In the genomic region with DNA sequence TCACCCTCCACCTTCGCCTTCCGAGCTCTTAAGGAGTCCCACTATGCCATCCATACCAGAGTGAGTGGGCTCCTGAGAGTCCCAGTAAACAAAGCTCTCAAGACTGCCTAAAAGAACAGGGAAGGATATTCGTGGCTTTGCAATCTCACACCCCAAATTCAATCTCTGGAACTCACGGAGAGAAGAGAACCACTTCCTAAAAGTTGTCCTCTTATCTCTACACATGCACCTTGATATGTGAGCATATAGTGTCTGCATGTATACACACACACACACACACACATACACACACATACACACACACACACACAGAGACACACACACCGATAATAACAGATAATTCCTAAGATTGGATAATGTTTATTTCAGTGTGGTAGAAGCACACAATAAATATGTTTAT, we compare ENCODE assay signal across 39 mouse cellular contexts. TPM values are rescaled to one million over a fixed set of nuclear protein-coding genes. Genes with fewer than 3 reads are reported as not detected.
"Had no signal": no experiment of that assay in that cellular context is flagged by ENCODE, and none has a peak within 500 bp of the region (broad histone marks: within the 10 kb centered on the region; RNA-seq: fewer than 3 reads in every experiment).

No protein-coding gene starts in this region.

- H3K9me3 ChIP-seq: heart, embryonic 10.5 days; heart, embryonic 13.5 days; heart, embryonic 15.5 days; hindbrain, embryonic 13.5 days; hindbrain, embryonic 15.5 days; limb, embryonic 13.5 days; limb, embryonic 15.5 days; liver, embryonic 12.5 days had no signal

- H3K36me3 ChIP-seq: heart, embryonic 10.5 days; heart, embryonic 13.5 days; heart, embryonic 15.5 days; hindbrain, embryonic 13.5 days; hindbrain, embryonic 15.5 days; limb, embryonic 13.5 days; limb, embryonic 15.5 days; liver, embryonic 12.5 days had no signal

- ATAC-seq: hindbrain, postnatal 0 days; intestine, embryonic 16.5 days; liver, embryonic 12.5 days had no signal

- H3K27me3 ChIP-seq: heart, embryonic 13.5 days; heart, embryonic 15.5 days; hindbrain, embryonic 13.5 days; hindbrain, embryonic 15.5 days; limb, embryonic 13.5 days; limb, embryonic 15.5 days; liver, embryonic 12.5 days had no signal

- DNase-seq: gastrocnemius, adult 2 months; gastrocnemius, postnatal 10 days; gastrocnemius, postnatal 25 days; heart, adult 18-20 months; heart, postnatal 14 days; heart, postnatal 36 days; kidney, adult 11 months; kidney, adult 8-10 months; kidney, postnatal 10 days; kidney, postnatal 25 days; kidney, postnatal 4 days; left cerebral cortex, postnatal 4 days had no signal

- H3K4me3 ChIP-seq: gastrocnemius, adult 2 months; heart, embryonic 10.5 days; heart, embryonic 13.5 days; heart, embryonic 15.5 days; hindbrain, embryonic 13.5 days; hindbrain, embryonic 15.5 days; layer of hippocampus, adult 2 months; limb, embryonic 13.5 days; limb, embryonic 15.5 days; liver, embryonic 12.5 days had no signal

- H3K4me1 ChIP-seq: heart, embryonic 15.5 days; hindbrain, embryonic 13.5 days; hindbrain, embryonic 15.5 days; limb, embryonic 13.5 days; limb, embryonic 15.5 days had no signal

RNA-seq across cellular contexts. Expression of a gene that starts 3.7 kb away (rescaled TPM):
- total RNA-seq: gastrocnemius, adult 2 months; gastrocnemius, postnatal 10 days; gastrocnemius, postnatal 25 days; gastrocnemius, postnatal 4 days; granulocyte monocyte progenitor cell, adult 5-6 weeks; heart, adult 18-20 months; heart, adult 8-10 months; heart, postnatal 14 days; heart, postnatal 36 days; hematopoietic stem cell, adult 5-6 weeks; hindbrain, postnatal 0 days; layer of hippocampus, adult 2 months; layer of hippocampus, postnatal 10 days; layer of hippocampus, postnatal 25 days; left cerebral cortex, adult 8-10 months; left cerebral cortex, postnatal 10 days; left cerebral cortex, postnatal 25 days; left cerebral cortex, postnatal 4 days; liver, adult 2 months had no signal
- polyA plus RNA-seq: heart, embryonic 10.5 days; heart, embryonic 13.5 days; heart, embryonic 15.5 days; heart, postnatal 0 days; hindbrain, embryonic 11.5 days; hindbrain, embryonic 13.5 days; hindbrain, embryonic 15.5 days; hindbrain, postnatal 0 days; intestine, embryonic 14.5 days; intestine, embryonic 16.5 days; kidney, embryonic 14.5 days; kidney, embryonic 16.5 days; limb, embryonic 11.5 days; limb, embryonic 13.5 days; limb, embryonic 15.5 days; liver, adult 2 months; liver, embryonic 12.5 days had no signal

RNA-seq across cellular contexts. Expression of a gene that starts 20.6 kb away (rescaled TPM):
- total RNA-seq: gastrocnemius, adult 2 months; gastrocnemius, postnatal 10 days; gastrocnemius, postnatal 25 days; gastrocnemius, postnatal 4 days; granulocyte monocyte progenitor cell, adult 5-6 weeks; heart, adult 18-20 months; heart, adult 8-10 months; heart, postnatal 14 days; heart, postnatal 36 days; hematopoietic stem cell, adult 5-6 weeks; hindbrain, postnatal 0 days; layer of hippocampus, adult 2 months; layer of hippocampus, postnatal 10 days; layer of hippocampus, postnatal 25 days; left cerebral cortex, adult 8-10 months; left cerebral cortex, postnatal 10 days; left cerebral cortex, postnatal 25 days; left cerebral cortex, postnatal 4 days had no signal
- polyA plus RNA-seq: heart, embryonic 13.5 days; heart, postnatal 0 days; hindbrain, embryonic 11.5 days; hindbrain, embryonic 13.5 days; hindbrain, embryonic 15.5 days; hindbrain, postnatal 0 days; kidney, embryonic 14.5 days; limb, embryonic 11.5 days; limb, embryonic 15.5 days had no signal
